Mouse (Mus musculus) cerebellum, adult 2 months (tissue): ENCODE results near the gene Spint5.

Experiments used
- CTCF ChIP-seq: fragments of 200-500 bp; IDR thresholded peaks from 2 replicates; pipeline ENCODE4 v1.5.1; 2011; ENCODE audit warnings: low read depth, mild to moderate bottlenecking, control low read depth, low read length, moderate library complexity, borderline replicate concordance; ENCODE audit not compliant: insufficient read depth
- POLR2A ChIP-seq: fragments of 200-500 bp; IDR thresholded peaks from 2 replicates; pipeline ENCODE4 v1.6.1; 2011; ENCODE audit warnings: low read length, control low read depth, borderline replicate concordance; ENCODE audit not compliant: insufficient read depth

DNA sequence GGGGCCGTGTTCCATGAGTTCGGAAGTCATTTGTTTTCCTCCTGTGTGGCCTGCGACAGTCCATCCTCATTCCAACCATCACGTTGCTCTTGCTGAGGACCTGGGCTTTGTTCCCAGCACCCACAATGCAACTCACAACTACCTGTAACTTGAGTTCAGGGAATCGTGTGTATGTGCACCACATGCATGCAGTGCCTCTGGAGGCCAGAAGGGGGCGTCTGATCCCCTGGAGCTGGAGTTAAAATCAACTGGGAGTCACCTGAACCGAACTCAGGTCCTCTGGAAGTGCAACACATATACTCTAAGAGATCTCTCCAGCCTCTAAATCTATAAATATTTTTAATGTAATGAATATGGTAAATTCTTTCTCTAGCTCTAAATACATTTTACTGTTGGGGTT lies 39.0 kb upstream of the Spint5 start:
- TF ChIP-seq CTCF = no peak
- TF ChIP-seq POLR2A = no peak
